Mouse (Mus musculus) embryonic fibroblast, embryonic 13.5 days (primary cell): ENCODE data around the gene Vps37d.

Experiments
- CTCF ChIP-seq: IDR thresholded peaks from 2 replicates; pipeline ENCODE4 v1.5.1; 2011; ENCODE audit warnings: mild to moderate bottlenecking, control low read depth, low read length, moderate library complexity, borderline replicate concordance; ENCODE audit not compliant: insufficient read depth
- POLR2A ChIP-seq: IDR thresholded peaks from 2 replicates; pipeline ENCODE4 v1.6.1; 2011; ENCODE audit warnings: low read depth, mild to moderate bottlenecking, control low read depth, low read length, moderate library complexity

GRCm38 (mm10) chr5:135034593-135034992, 43.5 kb downstream of the Vps37d start:
- no peak for TF ChIP-seq POLR2A
- no peak for TF ChIP-seq CTCF
